Mouse (Mus musculus) megakaryocyte, embryonic 14.5 days (primary cell): Measurements from ENCODE around the gene Aars2.

Experiments used
- FLI1 ChIP-seq: IDR thresholded peaks from 2 replicates; pipeline ENCODE4 v1.6.1; 2012; ENCODE audit warnings: low read length, inconsistent platforms, mixed read lengths
- GATA1 ChIP-seq: IDR thresholded peaks from 3 replicates; pipeline ENCODE4 v1.6.1; 2012; ENCODE audit warnings: mixed read lengths, low read length, inconsistent platforms, borderline replicate concordance

DNA sequence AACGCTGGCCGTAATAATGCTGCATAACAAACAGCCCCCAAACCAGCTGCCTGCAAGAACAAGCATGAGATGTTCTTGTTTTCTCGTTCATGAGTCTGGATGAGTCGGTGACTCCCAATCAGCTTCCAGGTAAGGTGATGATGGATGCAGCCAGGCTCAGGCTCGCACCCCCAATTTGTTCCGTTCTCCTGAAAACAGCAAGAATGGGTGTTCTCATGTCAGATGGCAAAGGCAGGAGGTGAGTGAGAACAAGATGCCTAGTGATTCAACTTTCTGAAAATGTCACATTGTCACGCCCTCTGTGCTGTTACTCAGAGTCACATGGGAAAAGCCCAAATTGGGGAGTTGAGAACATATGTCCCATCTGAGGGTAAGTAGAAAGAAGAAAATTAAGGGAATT, 21.1 kb upstream of the Aars2 start:
- TF ChIP-seq FLI1 (no peak), GATA1 (no peak)
